27 mouse cellular contexts compared by ENCODE assay signal in genomic region chr4:154623241-154623640, GRCm38 (mm10). TPM values are rescaled to one million over a fixed set of nuclear protein-coding genes. Genes with fewer than 3 reads are reported as not detected.
"Had no signal": no experiment of that assay in that cellular context is flagged by ENCODE, and none has a peak within 500 bp of the region (broad histone marks: within the 10 kb centered on the region; RNA-seq: fewer than 3 reads in every experiment).

No protein-coding gene starts in this region.

- H3K36me3 ChIP-seq: limb, embryonic 15.5 days had no signal

- H3K4me2 ChIP-seq: limb, embryonic 12.5 days; limb, embryonic 15.5 days; liver, embryonic 11.5 days; lung, embryonic 14.5 days had no signal

- ATAC-seq: liver, postnatal 0 days; lung, postnatal 0 days had no signal

- H3K4me3 ChIP-seq: limb, embryonic 12.5 days; limb, embryonic 15.5 days had no signal

- DNase-seq: kidney, postnatal 14 days; kidney, postnatal 4 days; left cerebral cortex, postnatal 4 days; liver, postnatal 0 days; lung, embryonic 14.5 days; midbrain, embryonic 14.5 days; thymus, adult 2 months; thymus, postnatal 14 days; thymus, postnatal 4 days had no signal

- H3K27ac ChIP-seq: limb, embryonic 12.5 days; limb, embryonic 15.5 days; liver, embryonic 14.5 days; macrophage had no signal

- H3K9ac ChIP-seq: limb, embryonic 12.5 days; limb, embryonic 15.5 days; liver, embryonic 14.5 days; liver, postnatal 0 days; lung, embryonic 14.5 days had no signal

- H3K27me3 ChIP-seq: limb, embryonic 12.5 days had no signal

- H3K9me3 ChIP-seq: limb, embryonic 12.5 days; limb, embryonic 15.5 days had no signal

RNA-seq across cellular contexts. Expression of gene Actrt2, which starts 44.4 kb away (rescaled TPM):
- total RNA-seq: layer of hippocampus, adult 18-20 months; layer of hippocampus, postnatal 14 days; left cerebral cortex, adult 8-10 months; left cerebral cortex, postnatal 14 days; left cerebral cortex, postnatal 4 days; megakaryocyte, adult 5-6 weeks; midbrain, postnatal 0 days had no signal
- polyA plus RNA-seq: kidney, embryonic 16.5 days; limb, embryonic 12.5 days; limb, embryonic 15.5 days; liver, embryonic 11.5 days; liver, embryonic 14.5 days; liver, postnatal 0 days; lung, embryonic 14.5 days; lung, postnatal 0 days; macrophage; midbrain, embryonic 14.5 days; midbrain, postnatal 0 days; neural tube, embryonic 11.5 days; neural tube, embryonic 14.5 days; small intestine, adult 2 months; spleen, adult 2 months; stomach, embryonic 16.5 days had no signal
